Mouse (Mus musculus) intestine, embryonic 16.5 days (tissue): ENCODE measurements at regions not wholly inside any gene's neighbourhood (a gene's known extent, or its start where the extent isn't known, plus 50 kb on each side); places are given as distances from the start of the nearest gene placed in this dataset.
"Not testable (repeated sequence)": the region's sequence is repeated elsewhere in the genome, so short reads cannot be mapped to it uniquely, and the experiment has no call there.

ENCODE experiments used
- ATAC-seq: fragments of 200-750 bp; cut with Nextera tagmentation; 2 replicates; pipeline ENCODE4 v1.8.0; 2017; ENCODE audit warnings: moderate TSS enrichment, moderate library complexity
- H3K27ac ChIP-seq: fragments of 300-500 bp; sonication (generic); 2 replicates; pipeline ENCODE4 v1.5.1; 2014; ENCODE audit warnings: mild to moderate bottlenecking, low read length
- H3K27me3 ChIP-seq: fragments of 300-500 bp; sonication (generic); replicated peaks from 2 replicates; pipeline ENCODE4 v1.6.1; 2014; ENCODE audit warnings: low read length, control low read depth, mixed read lengths; ENCODE audit not compliant: control insufficient read depth, insufficient read depth
- H3K36me3 ChIP-seq: fragments of 300-500 bp; sonication (generic); 2 replicates; pipeline ENCODE4 v1.6.1; 2014; ENCODE audit warnings: low read length, control low read depth; ENCODE audit not compliant: control insufficient read depth, insufficient read depth
- H3K4me1 ChIP-seq: fragments of 300-500 bp; sonication (generic); 2 replicates; pipeline ENCODE4 v1.6.1; 2014; ENCODE audit warnings: low read length, control low read depth, mixed read lengths; ENCODE audit not compliant: control insufficient read depth, insufficient read depth
- H3K4me2 ChIP-seq: fragments of 300-500 bp; sonication (generic); 2 replicates; pipeline ENCODE4 v1.6.1; 2014; ENCODE audit warnings: low read depth, low read length, control low read depth
- H3K4me3 ChIP-seq: fragments of 300-500 bp; sonication (generic); 2 replicates; pipeline ENCODE4 v1.5.1; 2014; ENCODE audit warnings: mild to moderate bottlenecking, low read length
- H3K9ac ChIP-seq: fragments of 300-500 bp; sonication (generic); 2 replicates; pipeline ENCODE4 v1.6.1; 2014; ENCODE audit warnings: low read depth, low read length
- H3K9me3 ChIP-seq: fragments of 300-500 bp; sonication (generic); 2 replicates; pipeline ENCODE4 v1.6.1; 2016; ENCODE audit warnings: low read length, control low read depth; ENCODE audit not compliant: control insufficient read depth
- WGBS: fragments of 180-500 bp; shearing (Covaris S2); extraction: QIAGEN DNeasy Blood & Tissue Kit; methylation state at CpG from one replicate; pipeline ENCODE4 v1.1.7; 2014; 5-methylcytosine and 5-hydroxymethylcytosine counted together

- H3K9me3 ChIP-seq: no peaks in the 10 kb centered on the region
- peak; percentile 72; the same call in 1 of the 2 replicates for ATAC-seq
- WGBS: 59% methylated on average over 9 of the region's 9 CpGs
- no peak overlapping the region for H3K9ac ChIP-seq
- H3K27me3 ChIP-seq: no peaks in the 10 kb centered on the region
- H3K27ac ChIP-seq: peak overlapping the region; percentile 58
- no peak overlapping the region for H3K4me3 ChIP-seq
- no peaks in the 10 kb centered on the region for H3K36me3 ChIP-seq
- H3K4me1 ChIP-seq: peaks cover 11% of the 10 kb centered on the region
- H3K4me2 ChIP-seq: no peak overlapping the region
Observed at GRCm38 (mm10) chr2:166463539-166463938, 250.1 kb downstream of the Prex1 start.

- ATAC-seq: no peak
- no peak overlapping the region for H3K4me3 ChIP-seq
- no peaks in the 10 kb centered on the region for H3K36me3 ChIP-seq
- no peak overlapping the region for H3K27ac ChIP-seq
- H3K9me3 ChIP-seq: no peaks in the 10 kb centered on the region
- no peak overlapping the region for H3K4me2 ChIP-seq
- H3K4me1 ChIP-seq: peaks cover 11% of the 10 kb centered on the region
- H3K9ac ChIP-seq: no peak overlapping the region
- H3K27me3 ChIP-seq: no peaks in the 10 kb centered on the region
- WGBS: 79% methylated on average over 3 of the region's 3 CpGs
Observed at GRCm38 (mm10) chr2:166461956-166462355, 251.7 kb downstream of the Prex1 start.

GRCm38 (mm10) chr2:166461103-166461502 lies 252.5 kb downstream of the Prex1 start:
- H3K4me3 ChIP-seq: no peak overlapping the region
- no peaks in the 10 kb centered on the region for H3K27me3 ChIP-seq
- no peak overlapping the region for H3K9ac ChIP-seq
- 84% methylated on average over 3 of the region's 3 CpGs for WGBS
- ATAC-seq: no peak
- H3K36me3 ChIP-seq: no peaks in the 10 kb centered on the region
- no peaks in the 10 kb centered on the region for H3K9me3 ChIP-seq
- H3K4me1 ChIP-seq: peaks cover 7% of the 10 kb centered on the region
- H3K4me2 ChIP-seq: no peak overlapping the region
- H3K27ac ChIP-seq: no peak overlapping the region

- 34% methylated on average over 9 of the region's 9 CpGs for WGBS
- no peaks in the 10 kb centered on the region for H3K27me3 ChIP-seq
- ATAC-seq: 0 out of 2 replicates have a peak, but pooled peaks have one; percentile 43
- no peak overlapping the region for H3K4me2 ChIP-seq
- no peak overlapping the region for H3K4me3 ChIP-seq
- no peak overlapping the region; the same call in 1 of the 2 replicates for H3K27ac ChIP-seq
- H3K9ac ChIP-seq: no peak overlapping the region
- no peaks in the 10 kb centered on the region for H3K9me3 ChIP-seq
- H3K4me1 ChIP-seq: peaks cover 7% of the 10 kb centered on the region
- no peaks in the 10 kb centered on the region for H3K36me3 ChIP-seq
Observed at GRCm38 (mm10) chr2:166459955-166460354, 253.7 kb downstream of the Prex1 start.

GRCm38 (mm10) chr2:166458953-166459352 lies 254.7 kb downstream of the Prex1 start:
- H3K4me1 ChIP-seq: peaks cover 7% of the 10 kb centered on the region
- H3K4me2 ChIP-seq: no peak overlapping the region
- no peaks in the 10 kb centered on the region for H3K27me3 ChIP-seq
- no peaks in the 10 kb centered on the region for H3K9me3 ChIP-seq
- H3K9ac ChIP-seq: no peak overlapping the region
- H3K27ac ChIP-seq: peak overlapping the region; percentile 56; the same call in 1 of the 2 replicates
- H3K4me3 ChIP-seq: no peak overlapping the region
- no peak for ATAC-seq
- H3K36me3 ChIP-seq: no peaks in the 10 kb centered on the region
- 85% methylated on average over 9 of the region's 9 CpGs for WGBS

- ATAC-seq: peak; percentile 62
- H3K9ac ChIP-seq: no peak overlapping the region
- H3K9me3 ChIP-seq: no peaks in the 10 kb centered on the region
- H3K4me1 ChIP-seq: peaks cover 7% of the 10 kb centered on the region
- 48% methylated on average over 16 of the region's 16 CpGs for WGBS
- H3K4me2 ChIP-seq: no peak overlapping the region
- no peak overlapping the region for H3K4me3 ChIP-seq
- no peaks in the 10 kb centered on the region for H3K27me3 ChIP-seq
- H3K36me3 ChIP-seq: no peaks in the 10 kb centered on the region
- peak overlapping the region; percentile 57 for H3K27ac ChIP-seq
Observed at GRCm38 (mm10) chr2:166457381-166458172, 256.1 kb downstream of the Prex1 start.

- WGBS: 48% methylated on average over 2 of the region's 7 CpGs
- H3K9ac ChIP-seq, H3K27me3 ChIP-seq, H3K4me1 ChIP-seq, H3K9me3 ChIP-seq, H3K36me3 ChIP-seq, H3K4me2 ChIP-seq, H3K4me3 ChIP-seq: not testable (repeated sequence)
- ATAC-seq: peak; percentile 41
- peak overlapping the region; percentile 81 for H3K27ac ChIP-seq
Observed at GRCm38 (mm10) chr2:166454160-166454888, 259.3 kb downstream of the Prex1 start.

GRCm38 (mm10) chr2:166450964-166451363 lies 262.7 kb downstream of the Prex1 start:
- WGBS: 73% methylated on average over 7 of the region's 7 CpGs
- ATAC-seq: no peak
- no peak overlapping the region for H3K4me2 ChIP-seq

GRCm38 (mm10) chr2:166450380-166450779 lies 263.3 kb downstream of the Prex1 start:
- WGBS: 66% methylated on average over 10 of the region's 10 CpGs
- Histone ChIP-seq H3K36me3 (no peaks in the 10 kb centered on the region), H3K4me1 (peaks cover 8% of the 10 kb centered on the region), H3K4me2 (no peak overlapping the region), H3K27me3 (no peaks in the 10 kb centered on the region), H3K27ac (no peak overlapping the region), H3K4me3 (no peak overlapping the region), H3K9me3 (no peaks in the 10 kb centered on the region), H3K9ac (no peak overlapping the region)
- ATAC-seq: no peak

More at GRCm38 (mm10) chr2:166450964-166451363, 262.7 kb downstream of the Prex1 start:
- Histone ChIP-seq H3K36me3 (no peaks in the 10 kb centered on the region), H3K27ac (no peak overlapping the region), H3K4me3 (no peak overlapping the region), H3K27me3 (no peaks in the 10 kb centered on the region), H3K9ac (no peak overlapping the region), H3K9me3 (no peaks in the 10 kb centered on the region), H3K4me1 (peaks cover 8% of the 10 kb centered on the region)
